Mouse (Mus musculus) gastrocnemius, postnatal 14 days (tissue): Measurements from ENCODE around the gene Hoxc10. TPM values are rescaled to one million over a fixed set of nuclear protein-coding genes. Genes with fewer than 3 reads are reported as not detected.
A peak's percentile ranks its signal among the peaks of the same experiment; 100 is the strongest.

Source experiments
- DNase-seq: peaks from one replicate; pipeline ENCODE4 v3.0.0; 2021; ENCODE audit warnings: mixed read lengths
- intact Hi-C: fragments of 180-260 bp; cut with DNase I; formaldehyde crosslinking; loops from one replicate; pipeline ENCODE4 v1.15.1; 2025; ENCODE audit warnings: low total_unique reads
- total RNA-seq, 2 experiments: library from RNA; stranded (reverse); gene quantifications; 2 replicates each; pipeline ENCODE4 v1.2.3; 2021

The Hoxc10 gene
- total RNA-seq, 2 experiments from 2014 or later, result 47.9 to 48.0 TPM

DNA sequence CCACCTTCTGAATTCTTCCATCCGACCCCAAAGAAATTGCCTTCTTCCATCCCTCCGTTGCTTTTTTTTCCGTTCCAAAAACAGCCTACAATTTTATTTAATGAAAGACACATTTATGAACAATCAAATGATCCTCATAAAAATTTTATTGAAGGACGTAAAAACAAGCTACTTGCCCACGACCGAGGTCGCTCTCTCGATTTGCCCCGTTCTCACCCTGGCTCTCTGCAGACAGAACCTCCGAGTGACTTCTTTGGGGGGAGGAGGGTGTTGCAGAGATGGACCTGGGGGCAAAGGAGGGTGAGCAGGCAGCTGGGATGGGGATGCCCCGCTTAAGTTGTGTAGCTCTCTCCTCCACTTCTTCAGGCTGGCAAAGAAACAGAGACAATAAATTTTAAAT is 13.8 kb downstream of the Hoxc10 start:
- intact Hi-C loops, result no loop called here
- DNase-seq, result no peak

DNA sequence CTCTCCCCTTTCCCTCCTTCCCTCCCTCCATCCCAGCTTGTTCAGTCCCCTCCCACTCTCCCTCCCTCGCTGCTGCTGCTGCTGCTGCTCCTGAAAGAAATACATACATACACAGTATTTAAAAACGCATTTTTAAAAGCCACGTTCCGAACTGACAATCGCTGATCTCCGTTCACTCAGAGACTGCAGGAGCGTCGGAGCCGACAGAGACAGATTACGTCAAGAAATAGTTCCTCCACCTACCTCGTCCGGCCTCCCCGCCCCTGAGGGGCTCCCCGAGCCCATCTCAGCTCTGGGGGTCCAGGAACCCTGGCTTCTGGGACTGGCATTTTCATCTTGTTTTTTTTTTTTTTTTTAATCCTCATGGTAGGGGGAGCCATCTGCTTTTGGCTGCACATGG is 14.3 kb downstream of the Hoxc10 start:
- no peak for DNase-seq
- intact Hi-C loops, result no loop called here

DNA sequence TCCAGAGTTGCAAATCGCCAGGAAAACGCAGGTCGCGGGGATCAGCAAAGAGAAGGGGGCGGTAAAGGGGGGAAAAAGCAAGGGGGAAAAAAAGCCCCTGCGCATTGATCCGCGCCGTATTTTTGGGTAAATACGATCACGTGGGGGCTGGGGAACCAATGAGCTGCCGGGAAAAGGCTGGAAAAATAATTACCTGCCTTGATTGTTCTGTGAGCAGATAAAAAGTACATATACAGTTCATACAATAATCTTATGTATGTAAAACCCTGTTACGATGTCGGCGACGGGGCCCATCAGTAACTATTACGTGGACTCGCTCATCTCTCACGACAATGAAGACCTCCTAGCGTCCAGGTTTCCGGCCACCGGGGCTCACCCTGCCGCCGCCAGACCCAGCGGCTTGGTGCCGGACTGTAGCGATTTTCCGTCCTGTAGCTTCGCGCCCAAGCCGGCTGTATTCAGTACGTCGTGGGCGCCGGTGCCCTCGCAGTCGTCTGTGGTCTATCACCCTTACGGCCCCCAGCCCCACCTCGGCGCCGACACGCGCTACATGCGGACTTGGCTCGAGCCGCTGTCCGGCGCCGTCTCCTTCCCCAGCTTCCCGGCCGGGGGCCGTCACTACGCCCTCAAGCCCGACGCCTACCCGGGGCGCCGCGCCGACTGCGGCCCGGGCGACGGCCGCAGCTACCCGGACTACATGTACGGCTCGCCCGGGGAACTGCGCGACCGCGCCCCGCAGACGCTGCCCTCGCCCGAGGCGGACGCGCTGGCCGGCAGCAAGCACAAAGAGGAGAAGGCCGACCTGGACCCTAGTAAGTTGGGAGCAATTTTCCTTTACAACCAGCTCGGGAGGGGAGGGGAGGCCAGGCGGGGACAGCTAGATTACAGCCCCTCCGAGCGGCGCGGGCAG is 15.0 kb downstream of the Hoxc10 start:
- DNase-seq, result peak; percentile 74
- intact Hi-C loops, result no loop called here

DNA sequence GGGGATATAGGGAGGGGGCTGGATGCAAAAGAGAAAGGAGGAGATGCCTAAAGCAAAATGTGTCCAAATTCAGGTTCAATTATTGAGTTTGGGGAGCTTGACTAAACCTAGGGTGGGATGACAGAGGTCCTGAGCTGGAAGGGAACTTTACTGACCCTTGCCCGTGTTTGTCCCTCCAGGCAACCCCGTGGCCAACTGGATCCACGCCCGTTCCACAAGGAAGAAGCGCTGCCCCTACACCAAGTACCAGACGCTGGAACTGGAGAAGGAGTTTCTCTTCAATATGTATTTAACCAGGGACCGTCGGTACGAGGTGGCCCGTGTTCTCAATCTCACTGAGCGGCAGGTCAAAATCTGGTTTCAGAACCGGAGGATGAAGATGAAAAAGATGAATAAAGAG is 17.1 kb downstream of the Hoxc10 start:
- intact Hi-C loops, result no loop called here
- no peak for DNase-seq

DNA sequence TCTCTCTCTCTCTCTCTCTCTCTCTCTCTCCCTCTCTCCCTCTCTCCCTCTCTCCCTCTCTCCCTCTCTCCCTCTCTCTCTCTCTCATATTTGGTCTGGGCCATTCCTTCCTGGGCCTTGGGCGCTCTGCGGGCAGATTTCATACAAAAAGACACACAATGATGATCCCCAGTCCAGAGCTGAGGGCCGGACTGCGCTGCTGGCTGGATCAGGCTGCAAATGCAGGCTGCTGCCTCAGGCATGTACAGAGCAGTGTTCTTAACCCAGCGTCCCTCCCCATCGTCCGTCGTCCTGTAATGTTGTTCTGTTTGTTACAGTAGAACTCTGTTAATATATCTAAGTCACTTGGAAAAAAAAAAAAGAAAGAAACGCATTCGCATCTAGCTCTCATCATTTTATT is 17.9 kb downstream of the Hoxc10 start:
- no peak for DNase-seq
- intact Hi-C loops, result no loop called here

DNA sequence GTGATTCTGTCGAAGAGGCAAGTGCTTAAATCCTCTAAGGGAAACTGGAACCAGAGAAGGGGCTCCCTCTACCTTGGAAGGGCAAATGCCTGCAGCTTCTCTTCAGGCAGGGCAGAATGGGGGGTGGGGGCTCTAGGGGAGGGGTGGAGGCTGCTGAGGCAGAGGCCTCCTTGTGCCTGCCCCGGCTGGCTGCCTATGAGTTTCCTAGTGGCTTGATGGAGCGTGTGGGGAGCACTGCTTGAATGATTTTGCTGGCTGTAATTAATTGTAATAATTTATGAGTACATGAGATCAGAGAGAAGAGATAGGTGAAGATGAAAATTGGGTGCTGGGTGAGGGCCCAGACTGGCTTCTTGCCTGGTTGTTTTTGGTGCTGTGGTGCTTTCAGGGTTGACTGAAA is 18.3 kb downstream of the Hoxc10 start:
- no peak for DNase-seq
- intact Hi-C loops, result loop anchor here (5.0 kb wide), 2 partner anchors 137 to 182 kb away; partner anchors contain the start of gene Smug1

DNA sequence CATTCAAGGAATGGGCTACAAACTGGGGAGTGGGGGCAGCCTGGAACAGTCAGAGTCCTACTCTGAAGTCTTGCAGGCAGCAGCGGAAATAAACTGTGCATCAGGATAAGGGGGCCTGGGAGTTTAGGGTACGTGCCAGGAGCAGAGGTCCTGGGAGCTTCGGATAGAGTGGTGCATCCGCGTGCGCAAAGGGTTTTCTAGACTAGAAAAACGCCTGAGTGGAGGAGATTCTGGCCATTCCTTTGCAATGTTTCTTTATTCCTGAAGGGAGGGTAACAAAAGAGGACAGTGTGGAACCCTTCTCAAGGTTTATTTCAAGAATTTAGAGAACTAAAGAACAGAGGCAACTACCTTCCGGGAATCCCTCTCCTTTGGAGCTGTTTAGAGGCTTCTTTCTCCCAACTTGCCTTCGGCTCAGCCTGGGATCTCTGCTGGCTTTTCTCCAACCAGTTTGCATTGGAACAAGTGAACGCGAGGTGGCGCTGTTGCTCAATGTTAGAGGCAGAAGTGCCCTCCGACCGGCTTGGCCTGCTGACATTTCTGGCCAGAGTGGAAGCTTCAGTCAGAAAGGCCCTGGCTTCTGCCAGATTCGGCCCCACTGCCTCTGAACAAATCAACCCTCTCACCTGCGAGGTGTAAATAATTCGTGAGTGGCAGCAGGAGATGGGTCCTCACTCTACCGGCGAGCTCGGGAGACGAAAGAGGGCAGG is 20.7 kb downstream of the Hoxc10 start:
- peak; percentile 93 for DNase-seq
- intact Hi-C loops, result loop anchor here (5.0 kb wide), 2 partner anchors 135 to 180 kb away; partner anchors contain the start of gene Smug1

DNA sequence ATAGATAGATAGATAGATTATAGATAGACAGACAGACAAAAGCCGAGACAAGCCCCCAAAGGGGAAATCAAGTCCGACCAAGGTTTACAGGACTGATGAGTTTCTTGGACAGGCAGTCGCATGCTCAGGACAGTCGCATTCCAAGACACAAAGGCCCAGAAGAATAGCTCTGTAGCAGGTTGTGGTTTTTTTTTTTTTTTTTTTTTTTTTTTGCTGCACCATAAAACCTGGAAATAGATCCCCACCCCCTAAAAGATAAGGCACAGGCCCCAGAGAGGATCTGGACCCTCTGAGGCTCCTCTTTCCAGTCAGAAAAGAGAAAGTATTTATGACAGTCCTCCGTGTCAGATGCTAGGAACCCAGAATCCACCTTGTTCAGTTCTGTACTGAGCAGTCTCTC is 21.5 kb downstream of the Hoxc10 start:
- intact Hi-C loops, result loop anchor here (5.0 kb wide), 2 partner anchors 134 to 179 kb away; partner anchors contain the start of gene Smug1

DNA sequence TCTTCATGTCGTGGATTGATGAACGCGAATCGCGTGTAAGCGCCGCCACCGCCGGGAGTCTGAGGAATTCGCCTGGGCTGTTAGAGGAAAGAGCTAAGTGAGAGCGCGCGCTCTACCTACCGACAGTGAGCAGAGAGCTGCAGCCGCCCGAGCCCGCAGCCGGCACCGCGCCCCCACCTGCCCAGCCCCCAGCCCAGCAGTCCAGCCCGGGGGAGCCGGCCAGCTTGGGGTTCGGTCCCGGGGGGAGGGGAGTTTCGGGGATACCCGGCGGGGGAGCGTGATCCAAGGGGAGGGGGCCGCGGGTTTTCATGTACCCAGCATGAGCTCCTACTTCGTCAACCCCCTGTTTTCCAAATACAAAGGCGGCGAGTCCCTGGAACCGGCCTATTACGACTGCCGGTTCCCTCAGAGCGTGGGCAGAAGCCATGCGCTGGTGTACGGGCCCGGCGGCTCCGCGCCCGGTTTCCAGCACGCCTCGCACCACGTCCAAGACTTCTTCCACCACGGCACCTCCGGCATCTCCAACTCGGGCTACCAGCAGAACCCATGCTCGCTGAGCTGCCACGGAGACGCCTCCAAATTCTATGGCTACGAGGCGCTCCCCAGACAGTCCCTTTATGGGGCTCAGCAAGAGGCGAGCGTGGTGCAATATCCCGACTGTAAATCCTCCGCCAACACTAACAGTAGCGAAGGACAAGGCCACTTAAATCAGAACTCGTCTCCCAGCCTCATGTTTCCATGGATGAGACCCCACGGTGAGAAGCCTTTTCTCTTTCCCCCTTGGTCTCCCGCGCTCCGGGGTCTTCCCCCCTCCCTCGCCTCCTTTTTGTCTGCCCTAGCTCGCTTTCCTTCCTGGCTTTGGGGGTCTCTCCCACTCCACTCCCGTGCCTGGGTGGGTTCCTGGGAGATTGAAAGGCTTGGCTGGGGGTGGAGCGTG is 24.1 kb downstream of the Hoxc10 start, which contains the start of gene Hoxc8:
Gene Hoxc8 (plus strand): TSS at position 147 of the 937 bp plus-strand sequence.
- DNase-seq, result no peak
- intact Hi-C loops, result no loop called here

More for the DNA sequence above, 21.5 kb downstream of the Hoxc10 start:
- no peak for DNase-seq

DNA sequence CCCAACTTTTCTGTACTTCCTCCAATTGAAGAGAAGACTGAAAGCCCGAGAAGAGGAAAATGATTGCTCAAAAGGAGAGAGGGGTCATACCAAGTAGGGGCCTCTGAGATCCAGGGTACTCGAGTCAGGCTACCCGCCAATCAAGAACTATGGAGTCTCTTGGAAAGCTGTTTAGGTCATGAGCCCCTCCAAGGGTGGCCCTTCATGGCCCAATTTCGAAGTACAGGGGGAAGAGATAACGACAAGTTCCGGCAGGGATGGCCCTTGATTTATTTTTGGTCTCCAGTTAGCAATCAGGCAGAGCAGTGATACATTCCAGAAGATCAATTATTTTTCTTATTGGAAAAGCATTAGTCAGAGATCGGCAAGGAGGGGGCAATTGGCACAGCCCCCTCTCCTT is 25.2 kb downstream of the Hoxc10 start:
- no peak for DNase-seq
- intact Hi-C loops, result no loop called here

DNA sequence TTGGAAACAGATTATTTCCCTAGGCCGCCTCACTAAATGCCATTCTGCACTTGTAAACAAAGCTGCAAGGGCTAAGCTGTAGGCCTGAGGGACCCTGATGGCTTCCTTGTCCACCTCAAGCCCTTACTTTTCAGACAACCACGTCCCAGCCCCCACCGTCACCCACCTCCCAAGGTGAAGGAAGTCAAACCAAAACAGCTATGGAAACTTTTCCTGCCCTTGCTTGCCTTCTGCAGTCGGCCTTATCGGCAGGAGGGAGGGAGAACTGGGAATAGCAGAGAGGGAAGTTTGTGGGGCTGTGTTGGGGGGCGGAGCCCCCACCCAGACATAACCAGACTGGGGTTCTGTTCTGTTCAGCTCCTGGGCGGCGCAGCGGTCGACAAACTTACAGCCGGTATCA is 25.6 kb downstream of the Hoxc10 start:
- intact Hi-C loops, result no loop called here
- DNase-seq, result no peak

DNA sequence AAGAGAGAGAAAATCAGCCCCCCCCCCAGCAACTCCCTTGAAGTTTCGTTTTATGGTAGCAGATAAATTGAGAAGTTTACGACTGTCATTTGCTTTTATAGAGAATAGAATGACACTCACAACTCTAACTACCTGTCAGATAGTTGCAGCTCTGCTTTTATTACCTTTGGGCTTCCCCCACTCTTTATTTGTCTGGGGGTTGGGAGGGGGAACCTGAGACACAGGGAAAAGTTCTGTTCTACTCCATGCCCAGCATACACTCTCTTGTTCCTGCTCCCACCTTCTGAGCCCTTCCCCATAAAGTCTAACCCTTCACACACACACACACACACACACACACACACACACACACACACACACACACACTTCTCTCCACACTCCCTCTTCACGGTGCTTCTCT is 26.3 kb downstream of the Hoxc10 start:
- no peak for DNase-seq
- intact Hi-C loops, result no loop called here

DNA sequence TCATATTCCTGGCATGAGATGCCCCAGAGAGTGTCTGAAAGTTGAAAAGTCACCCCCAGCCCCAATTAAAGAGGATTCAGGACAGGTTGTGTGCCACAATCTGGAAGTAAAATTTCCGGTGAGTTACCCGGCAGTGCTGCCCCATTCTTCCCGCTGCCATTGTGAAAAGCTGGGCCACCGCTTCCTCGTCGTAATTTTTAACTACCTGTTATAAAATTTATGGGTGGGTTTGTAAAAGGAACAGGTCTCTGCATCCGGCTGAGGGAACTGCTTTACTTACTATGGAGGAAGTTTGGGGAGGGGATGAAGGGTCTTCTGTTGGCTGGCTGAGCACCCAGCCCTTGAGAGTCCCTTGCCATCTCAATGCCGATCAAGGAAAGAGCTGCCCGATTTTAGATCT is 30.0 kb downstream of the Hoxc10 start:
- intact Hi-C loops, result no loop called here
- no peak for DNase-seq

DNA sequence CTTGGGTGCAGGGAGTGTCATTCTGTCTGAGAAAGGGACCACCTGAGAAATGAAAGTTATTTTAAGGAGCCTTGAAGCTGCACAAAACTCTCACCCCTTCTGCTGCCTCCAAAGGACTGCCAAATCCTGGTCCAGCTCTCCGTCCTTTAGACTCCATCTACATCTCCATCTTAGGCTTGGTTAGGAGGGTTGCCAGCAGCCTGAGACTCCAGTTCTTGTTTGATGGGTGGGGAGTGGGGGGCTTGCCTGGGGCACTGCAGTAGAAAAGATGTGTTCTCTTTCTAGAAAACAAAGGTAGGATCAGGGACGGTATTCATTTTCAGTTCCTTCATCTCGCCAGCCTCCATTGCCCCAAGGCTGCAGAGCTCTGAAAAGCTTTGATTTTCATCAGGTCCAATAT is 30.8 kb downstream of the Hoxc10 start:
- no peak for DNase-seq
- intact Hi-C loops, result no loop called here

DNA sequence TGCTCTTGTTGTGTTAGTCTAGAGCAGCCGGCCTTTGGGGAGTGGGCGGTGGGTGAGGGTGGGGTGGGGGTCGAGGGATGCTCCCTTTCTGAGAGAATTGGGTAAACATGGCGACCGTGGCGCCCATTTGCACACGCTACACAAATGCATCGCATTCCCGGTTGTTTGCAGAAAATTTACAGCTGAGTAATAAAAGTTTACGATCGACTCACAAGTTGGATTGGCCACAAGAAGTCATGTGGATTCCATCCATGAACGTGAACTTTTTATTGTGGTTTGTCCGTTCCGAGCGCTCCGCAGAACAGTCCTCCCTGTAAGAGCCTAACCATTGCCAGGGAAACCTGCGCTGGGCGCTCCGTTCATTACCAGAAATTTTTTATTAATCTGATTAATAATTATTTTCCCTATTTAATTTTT is 31.4 kb downstream of the Hoxc10 start, which contains the start of gene Hoxc6:
Gene Hoxc6 (plus strand): TSS at position 319 of the 417 bp plus-strand sequence.
- no peak for DNase-seq

DNA sequence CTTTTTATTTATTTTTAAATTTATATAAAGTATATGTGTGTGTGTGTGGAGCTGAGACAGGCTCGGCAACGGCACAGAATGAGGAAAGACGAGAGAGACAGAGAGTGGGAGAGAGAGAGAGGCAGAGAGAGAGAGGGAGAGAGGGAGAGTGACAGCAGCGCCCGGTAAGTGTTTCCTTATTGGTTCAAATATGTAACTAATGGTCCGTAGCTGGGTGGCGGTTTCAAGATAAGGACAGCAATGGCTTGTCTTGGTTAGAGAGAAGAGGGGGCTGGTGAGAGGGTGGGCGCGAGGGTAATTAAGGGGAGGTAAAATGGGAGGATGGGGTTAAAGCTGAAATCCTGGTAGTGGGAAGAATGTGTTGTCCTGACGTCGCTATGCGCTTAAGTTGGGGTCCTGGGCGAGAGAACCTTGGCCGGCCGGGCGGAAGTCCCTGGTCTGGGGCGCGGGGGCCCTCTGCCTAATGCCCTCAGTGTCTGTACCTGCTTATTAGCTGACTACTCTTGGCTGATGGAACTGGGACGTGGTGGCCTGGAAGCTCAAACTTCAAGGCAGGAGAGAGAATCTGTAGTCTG is 32.1 kb downstream of the Hoxc10 start:
- intact Hi-C loops, result no loop called here
- no peak for DNase-seq

More for the DNA sequence above, 31.4 kb downstream of the Hoxc10 start, which contains the start of gene Hoxc6:
- intact Hi-C loops, result no loop called here

DNA sequence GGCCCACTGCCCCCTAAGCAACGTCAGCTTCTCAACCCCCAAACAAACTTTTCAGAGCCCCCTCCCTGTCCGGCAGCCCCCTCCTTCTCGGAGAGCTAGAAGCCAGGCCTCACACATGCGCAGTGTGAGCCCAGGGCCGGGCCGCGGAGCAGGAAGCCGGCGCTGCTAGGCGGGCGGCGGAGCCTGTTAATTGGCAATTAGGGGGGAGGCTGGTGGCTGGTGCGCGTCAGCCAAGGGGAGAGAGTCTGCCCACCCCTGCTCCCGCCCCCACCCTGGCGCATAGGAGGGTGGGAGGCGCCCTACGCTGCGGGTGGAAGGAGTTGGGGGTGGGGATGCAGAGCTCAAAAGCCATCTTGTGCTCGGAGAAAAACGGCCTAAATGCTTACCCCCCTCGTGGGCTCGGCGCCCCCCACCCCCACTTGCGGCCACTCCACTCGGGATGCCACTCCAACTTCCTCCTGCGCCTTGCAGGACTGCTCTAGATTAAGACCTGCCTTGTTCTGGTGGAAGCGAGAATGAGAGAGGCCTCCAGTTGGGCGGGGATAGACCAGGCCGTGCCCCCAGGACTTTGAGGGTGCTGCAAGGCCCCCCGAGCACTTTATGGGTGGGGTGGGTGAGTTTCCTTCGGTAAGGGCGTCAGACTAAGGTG is 32.7 kb downstream of the Hoxc10 start:
- peak; percentile 92 for DNase-seq
- intact Hi-C loops, result no loop called here

DNA sequence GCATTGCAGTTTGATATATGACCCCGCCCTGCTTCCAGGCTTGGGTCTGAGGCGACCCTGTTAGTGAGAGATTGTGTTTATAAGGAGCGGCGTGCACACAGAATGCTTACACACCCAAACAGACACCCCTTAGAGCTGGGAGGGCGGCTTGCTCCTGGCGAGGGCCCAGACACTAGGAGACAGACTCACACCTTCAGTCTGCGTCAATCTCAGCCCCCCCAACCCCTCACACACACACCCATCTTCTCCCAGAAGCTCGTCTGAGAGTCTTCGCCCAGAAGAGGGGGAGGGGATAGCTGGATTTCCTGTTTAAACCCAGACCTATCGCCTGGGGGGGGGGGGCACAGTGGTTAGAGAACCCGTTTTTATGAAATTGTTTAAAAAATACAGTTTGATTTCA is 33.4 kb downstream of the Hoxc10 start:
- DNase-seq, result peak; percentile 50
- intact Hi-C loops, result no loop called here

DNA sequence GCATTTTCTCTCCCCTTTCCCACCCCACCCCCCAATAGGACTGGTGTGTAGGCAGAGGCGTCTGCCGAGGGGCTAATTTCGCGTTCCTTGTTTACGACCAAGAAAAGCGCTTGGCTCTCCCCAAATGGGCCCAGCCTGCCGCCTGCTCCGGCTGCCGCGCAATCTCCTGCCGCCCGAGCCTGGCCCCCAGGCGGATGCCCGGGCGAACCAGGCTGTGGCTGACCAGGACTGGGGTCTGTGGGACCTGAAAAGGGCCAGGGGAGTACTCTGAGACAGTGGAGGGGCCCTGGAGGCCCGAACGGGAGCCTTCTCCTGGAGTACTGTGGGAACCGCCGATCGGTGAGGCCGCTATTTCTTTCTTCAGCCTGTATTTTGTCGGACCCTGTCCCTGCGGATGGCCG is 33.9 kb downstream of the Hoxc10 start:
- no peak for DNase-seq
- intact Hi-C loops, result no loop called here
